Mouse (Mus musculus) ES-Bruce4 (cell line): ENCODE data around the gene Spef1.

ENCODE experiments used
- EP300 ChIP-seq: IDR thresholded peaks from 2 replicates; pipeline ENCODE4 v1.6.1; 2011; ENCODE audit warnings: low read depth, low read length; ENCODE audit not compliant: insufficient read depth
- POLR2A ChIP-seq: IDR thresholded peaks from one replicate; pipeline ENCODE4 v1.8.1; 2011; ENCODE audit warnings: low read length; ENCODE audit not compliant: insufficient read depth

GRCm38 (mm10) chr2:131147043-131147365 is 40.1 kb downstream of the Spef1 start:
- no peak for TF ChIP-seq EP300
- no peak for TF ChIP-seq POLR2A
